Mouse (Mus musculus) spleen, adult 2 months (tissue): ENCODE results near the gene Fitm2. TPM values are rescaled to one million over a fixed set of nuclear protein-coding genes. Genes with fewer than 3 reads are reported as not detected.

Experiments used
- DNase-seq, 2 experiments: peaks; one replicate each; pipeline versions ENCODE4 v3.0.0 to v3.0.0-alpha.2; 2012 to 2021; ENCODE audit warnings: low spot score in 2 of 2, low read depth in 1 of 2
- H3K27ac ChIP-seq: fragments of 200-500 bp; 2 replicates; pipeline ENCODE4 v1.5.1; 2012; ENCODE audit warnings: low read length, inconsistent platforms; ENCODE audit not compliant: insufficient read depth
- H3K27me3 ChIP-seq: fragments of 200-500 bp; 2 replicates; pipeline ENCODE4 v1.6.1; 2012; ENCODE audit warnings: mild to moderate bottlenecking, moderate library complexity, low read length, inconsistent platforms; ENCODE audit not compliant: control insufficient read depth, insufficient read depth
- H3K36me3 ChIP-seq: fragments of 200-500 bp; 2 replicates; pipeline ENCODE4 v1.6.1; 2012; ENCODE audit warnings: mild to moderate bottlenecking, low read length, inconsistent platforms; ENCODE audit not compliant: control insufficient read depth, insufficient read depth
- H3K4me1 ChIP-seq: fragments of 200-500 bp; 2 replicates; pipeline ENCODE4 v1.6.1; 2011; ENCODE audit warnings: inconsistent platforms; ENCODE audit not compliant: control insufficient read depth, insufficient read depth, insufficient read length
- H3K4me3 ChIP-seq: fragments of 200-500 bp; 2 replicates; pipeline ENCODE4 v1.5.1; 2011; ENCODE audit warnings: mild to moderate bottlenecking, inconsistent platforms; ENCODE audit not compliant: insufficient read depth, insufficient read length; ENCODE audit errors: extremely low read depth
- CTCF ChIP-seq: fragments of 200-500 bp; IDR thresholded peaks from 2 replicates; pipeline ENCODE4 v1.5.1; 2011; ENCODE audit warnings: mild to moderate bottlenecking, inconsistent platforms; ENCODE audit not compliant: insufficient read depth, insufficient read length, insufficient replicate concordance; ENCODE audit errors: extremely low read depth
- POLR2A ChIP-seq: fragments of 200-500 bp; IDR thresholded peaks from 2 replicates; pipeline ENCODE4 v1.6.1; 2011; ENCODE audit warnings: low read depth, low read length, inconsistent platforms
- whole genome bisulfite sequencing: fragments of 180-500 bp; shearing (Covaris S2); methylation state at CpG from one replicate; pipeline ENCODE4 v1.1.7; 2018; 5-methylcytosine and 5-hydroxymethylcytosine counted together
- polyA plus RNA-seq: library from polyadenylated mRNA; depleted of rRNA; stranded (reverse); fragments of >200 nt; gene quantifications from 2 replicates; pipeline ENCODE4 v1.2.3, GENCODE M21; 2012

Gene Fitm2
- polyA plus RNA-seq, 1 experiment, result 3.7 TPM

GRCm38 (mm10) chr2:163443543-163443942, 28.9 kb downstream of the Fitm2 start:
- Histone ChIP-seq H3K27ac (no peak overlapping the region), H3K36me3 (no peaks in the 10 kb centered on the region), H3K4me1 (no peaks in the 10 kb centered on the region), H3K27me3 (peaks cover 3% of the 10 kb centered on the region), H3K4me3 (no peak overlapping the region)
- TF ChIP-seq CTCF (no peak), POLR2A (no peak)
- DNase-seq, result no peak
- 56% methylated on average over 6 of the region's 6 CpGs for WGBS

GRCm38 (mm10) chr2:163439488-163439887, 32.9 kb downstream of the Fitm2 start:
- no peaks in the 10 kb centered on the region for H3K4me1 ChIP-seq
- DNase-seq, result no peak
- peaks cover 5% of the 10 kb centered on the region for H3K27me3 ChIP-seq
- no peak overlapping the region for H3K4me3 ChIP-seq
- H3K27ac ChIP-seq, result no peak overlapping the region
- H3K36me3 ChIP-seq, result no peaks in the 10 kb centered on the region
- 63% methylated on average over 1 of the region's 1 CpGs for WGBS
- TF ChIP-seq POLR2A, result no peak
- TF ChIP-seq CTCF, result no peak

GRCm38 (mm10) chr2:163438619-163439451, 33.6 kb downstream of the Fitm2 start:
- WGBS, result 8% methylated on average over 30 of the region's 30 CpGs
- Histone ChIP-seq H3K4me3 (no peak overlapping the region), H3K27me3 (peaks cover 5% of the 10 kb centered on the region), H3K36me3 (no peaks in the 10 kb centered on the region), H3K27ac (no peak overlapping the region), H3K4me1 (no peaks in the 10 kb centered on the region)
- TF ChIP-seq POLR2A (no peak), CTCF (no peak)
- no peak for DNase-seq

GRCm38 (mm10) chr2:163438246-163438618, 34.2 kb downstream of the Fitm2 start, which contains the start of gene Gdap1l1:
Gene Gdap1l1 (plus strand): TSS chr2:163438476.
- no peak within 1 kb of the TSS for H3K4me3 ChIP-seq

GRCm38 (mm10) chr2:163437800-163438199, 34.6 kb downstream of the Fitm2 start:
- no peaks in the 10 kb centered on the region for H3K36me3 ChIP-seq
- H3K4me3 ChIP-seq, result no peak overlapping the region
- H3K27me3 ChIP-seq, result peaks cover 5% of the 10 kb centered on the region
- H3K27ac ChIP-seq, result no peak overlapping the region
- no peaks in the 10 kb centered on the region for H3K4me1 ChIP-seq
- no peak for TF ChIP-seq CTCF
- no peak for TF ChIP-seq POLR2A
- 49% methylated on average over 4 of the region's 4 CpGs for whole genome bisulfite sequencing
- DNase-seq, result no peak

More at GRCm38 (mm10) chr2:163438246-163438618, 34.2 kb downstream of the Fitm2 start, which contains the start of gene Gdap1l1:
- 5% methylated on average over 18 of the region's 18 CpGs for WGBS
- H3K27ac ChIP-seq, result no peak within 1 kb of the TSS
- no peaks in the 10 kb centered on the region for H3K4me1 ChIP-seq
- no peaks in the 10 kb centered on the region for H3K36me3 ChIP-seq
- DNase-seq, result no peak
- TF ChIP-seq CTCF, result no peak
- TF ChIP-seq POLR2A, result no peak
- peaks cover 5% of the 10 kb centered on the region for H3K27me3 ChIP-seq

GRCm38 (mm10) chr2:163433971-163434370, 38.5 kb downstream of the Fitm2 start:
- Histone ChIP-seq H3K4me3 (no peak overlapping the region), H3K36me3 (no peaks in the 10 kb centered on the region), H3K27me3 (peaks cover 5% of the 10 kb centered on the region), H3K27ac (no peak overlapping the region), H3K4me1 (no peaks in the 10 kb centered on the region)
- 26% methylated on average over 4 of the region's 4 CpGs for WGBS
- TF ChIP-seq CTCF, result no peak
- no peak for TF ChIP-seq POLR2A
- no peak for DNase-seq

GRCm38 (mm10) chr2:163431289-163431688, 41.1 kb downstream of the Fitm2 start:
- no peak for DNase-seq
- Histone ChIP-seq H3K27ac (no peak overlapping the region), H3K4me1 (no peaks in the 10 kb centered on the region), H3K36me3 (no peaks in the 10 kb centered on the region), H3K4me3 (no peak overlapping the region), H3K27me3 (no peaks in the 10 kb centered on the region)
- TF ChIP-seq CTCF, result no peak
- no peak for TF ChIP-seq POLR2A
- 83% methylated on average over 9 of the region's 9 CpGs for WGBS
